Mouse (Mus musculus): ENCODE measurements around the gene Fopnl.

The Fopnl gene

DNA sequence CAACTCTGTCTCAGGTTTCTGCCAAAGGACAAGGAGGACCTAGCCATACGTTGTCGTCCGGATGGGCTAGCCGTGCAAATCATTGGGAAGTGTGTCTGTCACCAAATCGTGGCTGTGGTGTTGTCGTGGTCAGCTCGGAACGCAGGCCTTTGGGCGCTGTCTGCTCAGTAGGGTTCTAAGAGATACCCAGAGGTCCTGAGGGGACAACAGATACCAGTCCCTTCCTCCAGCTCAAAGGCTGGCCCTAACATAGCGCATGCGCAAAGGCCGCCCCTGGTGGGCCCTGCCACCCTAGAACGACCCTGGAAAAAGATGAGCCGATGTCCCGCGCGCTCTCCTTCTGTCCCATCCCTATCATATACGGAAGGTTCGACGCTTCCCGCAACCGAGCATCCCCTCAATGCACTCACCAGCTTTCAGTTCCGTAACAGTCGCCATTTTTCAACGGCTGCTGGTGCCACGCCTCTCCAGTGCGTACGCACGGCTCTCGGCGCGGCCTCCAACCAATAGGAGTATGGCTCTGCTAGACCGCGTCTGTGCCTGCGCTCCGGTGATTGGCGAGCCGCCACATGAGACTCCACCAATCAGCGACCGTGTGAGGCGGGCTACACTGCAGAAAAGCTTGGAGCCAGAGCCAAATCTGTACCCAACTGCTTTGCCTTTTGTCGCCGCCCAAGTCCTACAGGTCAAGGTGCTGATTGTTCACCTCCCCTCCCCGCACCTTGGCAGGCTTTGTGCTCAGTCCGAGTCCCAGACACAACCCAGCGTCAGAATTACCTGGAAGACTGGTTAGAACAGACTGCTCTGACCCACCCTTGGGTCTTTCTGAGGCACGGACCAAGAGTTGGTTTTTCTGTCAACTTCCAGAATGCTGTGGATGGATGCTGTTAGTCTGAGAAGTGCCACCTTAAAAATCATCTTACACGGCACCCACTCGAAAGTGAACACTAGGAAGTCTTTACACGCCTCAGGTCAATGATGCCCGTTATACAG, at the start of gene Fopnl:
TSS of gene Fopnl (minus strand) at position 522 of the 993 bp plus-strand sequence.
- peak; percentile 98 for DNase-seq (ENCODE audit: low spot score)

- no peak for DNase-seq (ENCODE audit: low spot score)
These were observed 48.8 kb upstream of the Fopnl start for GRCm38 (mm10) chr16:14366017-14366416.

GRCm38 (mm10) chr16:14365457-14365856, 48.3 kb upstream of the Fopnl start:
- DNase-seq (ENCODE audit: low spot score): no peak

DNA sequence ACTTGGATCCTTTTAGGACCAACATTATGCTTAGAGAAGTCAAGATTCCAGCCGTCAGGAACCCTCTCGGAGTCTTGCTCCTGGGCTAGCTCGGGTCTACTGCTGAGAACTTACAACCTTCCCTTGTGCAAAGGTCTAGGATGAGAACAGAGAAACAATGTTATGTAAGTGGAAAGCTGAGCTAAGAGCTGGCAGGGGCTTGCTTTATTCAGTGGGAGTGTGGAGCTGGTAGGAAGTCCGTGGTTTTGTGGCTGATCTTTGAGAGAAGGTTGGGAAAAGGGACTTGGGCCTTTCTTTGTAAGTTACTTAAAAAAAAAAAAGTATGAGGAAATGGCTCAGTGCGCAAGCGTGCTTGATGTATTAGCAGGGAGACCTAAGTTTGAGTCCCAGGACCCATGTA, 46.9 kb upstream of the Fopnl start:
- DNase-seq (ENCODE audit: low spot score): no peak

DNA sequence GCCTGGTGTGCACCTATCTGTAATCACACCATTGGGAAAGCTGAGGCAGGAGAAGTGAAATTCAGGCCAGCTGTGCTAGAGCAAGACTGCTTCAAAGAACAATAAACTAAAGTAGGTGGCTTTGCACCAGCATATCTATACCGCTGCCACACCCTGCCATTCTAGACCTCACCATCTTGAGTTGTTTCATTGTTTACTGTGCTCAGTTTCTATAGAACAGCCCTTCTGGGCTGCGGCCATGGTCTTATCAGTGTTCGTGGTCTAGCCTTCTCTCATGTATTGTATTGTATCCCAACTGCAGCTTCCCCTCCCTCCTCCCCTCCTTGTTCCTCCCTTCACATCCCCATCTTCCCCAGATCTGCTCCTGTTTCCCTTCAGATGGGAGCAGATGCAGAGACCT, 46.3 kb upstream of the Fopnl start:
- DNase-seq (ENCODE audit: low spot score): no peak

- DNase-seq (ENCODE audit: low spot score): no peak
These were observed 45.1 kb upstream of the Fopnl start for GRCm38 (mm10) chr16:14362099-14362820.

DNA sequence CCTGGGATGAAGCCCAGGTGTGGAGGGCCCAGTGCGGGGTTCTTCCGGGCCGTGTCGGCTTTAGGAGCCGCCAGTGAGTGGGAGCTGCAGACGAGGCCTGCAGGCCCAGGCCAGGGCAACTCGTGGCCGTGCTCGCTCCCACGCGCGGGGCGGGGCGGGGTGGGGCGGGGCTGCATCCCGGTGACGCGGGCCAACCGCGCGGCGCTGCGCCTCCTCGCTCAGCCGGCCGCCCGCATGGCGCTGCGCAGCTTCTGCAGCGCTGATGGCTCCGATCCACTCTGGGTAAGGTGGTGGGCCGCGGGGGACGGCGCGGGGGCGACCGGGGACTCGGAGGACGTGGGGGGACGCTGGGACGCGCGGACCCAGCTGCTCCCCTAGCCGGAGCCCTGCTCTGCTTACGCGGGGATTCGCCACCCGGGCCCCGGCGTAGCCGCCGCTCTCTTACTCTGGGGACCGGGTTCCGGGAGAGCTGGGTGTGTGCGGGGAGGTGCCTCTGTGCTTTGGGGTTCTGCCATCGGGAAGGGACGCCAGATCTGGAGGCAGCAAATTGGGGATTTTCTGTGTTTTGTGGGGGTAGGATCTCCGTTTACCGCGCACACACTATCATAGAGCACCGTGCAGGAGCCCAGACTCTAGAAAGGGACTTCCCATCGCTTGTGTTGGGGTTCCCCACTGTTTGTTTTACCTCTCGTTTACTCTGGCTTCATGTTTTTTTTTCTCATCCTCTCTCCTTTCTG, 44.3 kb upstream of the Fopnl start, which contains the start of gene Abcc1:
TSS of gene Abcc1 (plus strand) at position 197 of the 737 bp plus-strand sequence.
- DNase-seq (ENCODE audit: low spot score): peak; percentile 76

DNA sequence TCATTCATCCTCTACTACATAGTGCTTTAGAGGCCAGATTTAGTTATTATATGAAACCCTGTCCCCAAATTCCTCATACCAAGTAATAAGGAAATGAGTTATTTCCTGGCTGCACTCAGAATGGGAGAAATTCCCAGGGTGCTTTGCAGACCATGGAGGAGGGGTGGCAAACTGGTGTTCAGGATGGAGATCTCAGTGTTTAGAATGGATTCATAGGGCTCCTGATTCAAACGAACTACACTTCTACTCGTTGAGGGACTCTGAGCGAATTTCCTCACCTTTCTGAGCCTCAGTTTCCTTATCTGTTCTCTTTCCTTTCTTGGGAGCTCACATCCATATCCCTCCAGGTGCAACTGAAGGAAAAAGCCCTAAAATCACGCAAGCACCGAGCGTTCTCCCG, 43.7 kb upstream of the Fopnl start:
- no peak for DNase-seq (ENCODE audit: low spot score)

DNA sequence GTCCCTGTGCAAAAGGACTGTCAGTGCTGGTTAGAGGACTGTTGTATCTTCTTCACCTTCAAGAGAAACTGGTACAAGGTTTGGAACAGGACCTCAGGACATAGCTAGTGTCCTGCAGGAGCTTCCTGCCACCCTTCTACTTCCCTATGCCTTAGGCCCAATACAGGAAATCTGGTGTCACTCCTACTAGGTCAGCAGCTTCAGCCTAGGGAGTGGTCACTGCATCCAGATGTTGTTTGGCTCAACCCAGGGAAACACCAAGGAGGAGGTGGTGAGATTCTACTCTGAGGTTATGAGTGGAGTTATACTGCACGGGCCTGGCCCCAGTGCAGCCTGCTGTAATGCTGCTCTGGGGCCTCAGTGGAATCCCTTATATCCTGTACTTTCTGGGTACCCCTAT, 41.3 kb upstream of the Fopnl start:
- no peak for DNase-seq (ENCODE audit: low spot score)

DNA sequence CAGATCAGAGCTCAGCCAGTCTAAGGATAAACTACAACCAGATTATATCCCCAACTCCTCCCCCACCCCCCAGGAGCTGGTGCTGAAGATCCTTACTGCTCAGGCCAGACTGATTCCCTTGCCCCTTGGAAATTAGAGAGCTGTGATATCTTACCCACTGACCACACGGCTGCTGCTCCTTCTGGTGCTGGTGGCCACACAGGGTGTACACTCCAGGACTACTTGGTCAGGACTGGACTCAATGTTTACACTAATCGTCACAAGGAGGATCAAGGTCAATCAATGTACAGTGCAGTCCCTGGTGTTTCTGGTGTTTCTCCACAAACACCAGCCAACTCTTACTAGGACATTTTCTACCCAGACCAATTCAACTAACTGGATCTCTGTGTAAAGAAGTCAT, 40.7 kb upstream of the Fopnl start:
- DNase-seq (ENCODE audit: low spot score): no peak

GRCm38 (mm10) chr16:14352663-14353062, 35.5 kb upstream of the Fopnl start:
- DNase-seq (ENCODE audit: low spot score): no peak

- no peak for DNase-seq (ENCODE audit: low spot score)
These were observed 35.0 kb upstream of the Fopnl start for GRCm38 (mm10) chr16:14352234-14352633.

- no peak for DNase-seq (ENCODE audit: low spot score)
These were observed 34.4 kb upstream of the Fopnl start for GRCm38 (mm10) chr16:14351571-14351970.

DNA sequence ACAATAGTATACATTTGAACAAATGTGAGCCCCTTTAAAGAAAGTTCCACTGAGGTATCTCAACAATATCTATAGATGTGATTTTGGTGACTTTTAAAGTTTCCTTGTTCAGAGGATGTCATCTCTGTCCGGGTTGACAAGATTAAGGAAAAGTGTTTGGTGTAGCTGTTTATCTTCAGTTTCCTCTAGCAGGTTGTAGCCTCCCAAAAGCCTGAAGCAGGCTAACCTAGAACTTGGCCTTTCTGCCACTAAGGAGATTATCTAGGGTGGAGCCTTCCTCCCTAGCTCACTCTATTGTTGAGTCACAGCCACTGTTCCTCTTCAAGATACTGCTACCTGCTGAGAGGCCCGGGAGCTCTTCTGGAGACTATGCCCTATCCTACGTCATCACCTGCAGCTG, 27.8 kb upstream of the Fopnl start:
- no peak for DNase-seq (ENCODE audit: low spot score)

DNA sequence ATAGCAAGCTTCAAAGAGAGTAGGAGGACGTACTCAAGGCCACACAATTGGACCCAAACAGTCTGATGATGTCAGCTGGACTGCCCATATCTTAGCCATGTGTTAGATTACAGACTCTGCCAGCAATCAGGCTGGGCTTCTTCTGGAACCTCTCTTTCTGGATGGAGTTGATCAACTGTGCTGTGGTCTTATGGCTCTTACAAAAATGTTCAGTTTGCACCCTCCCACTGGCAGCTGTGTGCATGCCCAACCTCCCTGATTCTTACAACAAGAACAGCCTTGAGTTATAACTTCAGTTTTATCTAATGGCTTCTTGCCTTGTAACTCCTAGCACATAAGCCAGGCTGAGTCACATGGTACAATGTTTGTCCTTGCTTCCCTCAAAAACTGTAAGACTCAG, 11.0 kb upstream of the Fopnl start:
- DNase-seq (ENCODE audit: low spot score): no peak

GRCm38 (mm10) chr16:14320494-14320893, 3.3 kb upstream of the Fopnl start:
- no peak for DNase-seq (ENCODE audit: low spot score)

- peak; percentile 67 for DNase-seq (ENCODE audit: low spot score)
These were observed 2.5 kb upstream of the Fopnl start for GRCm38 (mm10) chr16:14319681-14320080.

- DNase-seq (ENCODE audit: low spot score): no peak
These were observed 4.3 kb downstream of the Fopnl start for GRCm38 (mm10) chr16:14312914-14313313.

DNA sequence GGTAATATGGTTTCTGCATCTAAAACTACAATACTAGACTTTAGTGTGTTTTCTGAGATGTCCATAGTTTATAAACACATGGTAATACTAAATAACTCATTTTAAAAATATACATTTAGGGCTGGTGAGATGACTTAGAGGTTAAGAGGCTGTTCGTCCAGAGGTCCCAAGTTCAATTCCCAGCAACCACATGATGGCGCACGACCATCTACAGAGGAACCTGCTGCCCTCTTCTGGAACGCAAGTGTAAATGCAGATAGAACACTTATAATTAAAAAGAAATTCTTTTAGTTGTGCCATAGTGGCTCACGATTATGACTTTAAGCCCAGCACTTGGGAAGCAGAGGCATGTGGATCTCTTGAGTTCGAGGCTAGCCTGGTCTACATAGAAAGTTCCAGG, 5.8 kb downstream of the Fopnl start:
- no peak for DNase-seq (ENCODE audit: low spot score)

DNA sequence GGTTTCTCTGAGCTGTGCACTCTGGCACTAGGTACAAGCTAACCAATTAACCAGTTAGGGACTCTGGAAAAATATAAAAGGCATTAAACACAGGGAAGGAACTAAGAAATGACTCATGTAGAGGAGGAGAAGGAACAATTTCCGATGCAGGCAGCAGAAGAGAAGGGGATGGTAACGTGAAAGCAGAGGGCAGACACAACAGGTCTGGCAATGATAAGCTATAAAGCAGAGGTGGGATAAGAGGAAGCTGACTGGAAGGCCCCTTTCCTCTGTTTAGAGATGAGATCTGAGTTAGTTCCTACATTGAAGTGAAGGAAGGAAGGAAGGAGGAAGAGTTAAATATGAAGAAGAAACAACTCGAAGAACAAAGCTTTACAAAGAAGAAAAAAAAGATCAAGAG, 7.4 kb downstream of the Fopnl start:
- DNase-seq (ENCODE audit: low spot score): no peak

- DNase-seq (ENCODE audit: low spot score): no peak
These were observed 8.7 kb downstream of the Fopnl start for GRCm38 (mm10) chr16:14308245-14309073.

Data from urinary bladder, postnatal 14 days (tissue).